Mouse (Mus musculus): Measurements from ENCODE around the gene Ppfia3.

- TF ChIP-seq POLR2A (IDR thresholded peaks at IDR 0.05; ENCODE audit: borderline replicate concordance, control insufficient read depth, low read depth, low read length) (no peak), CTCF (IDR thresholded peaks at IDR 0.05; ENCODE audit: control insufficient read depth, insufficient read depth, low read length) (no peak)
Observed at GRCm38 (mm10) chr7:45316536-45316935, 50.3 kb downstream of the Ppfia3 start.

Measured in bone marrow, adult 2 months (tissue).